Mouse (Mus musculus) liver, adult 2 months (tissue): ENCODE results near the gene Atp5f1. TPM values are rescaled to one million over a fixed set of nuclear protein-coding genes. Genes with fewer than 3 reads are reported as not detected.
"Not testable (repeated sequence)": the region's sequence is repeated elsewhere in the genome, so short reads cannot be mapped to it uniquely, and the experiment has no call there.

ENCODE experiments used
- DNase-seq: peaks from one replicate; pipeline ENCODE4 v3.0.0-alpha.2; 2011; ENCODE audit warnings: low read depth, low spot score; ENCODE audit errors: extremely low read depth
- H3K27ac ChIP-seq: fragments of 200-500 bp; replicated peaks from 2 replicates; pipeline ENCODE4 v1.5.1; 2012; ENCODE audit warnings: low read depth, mild to moderate bottlenecking, control low read depth, inconsistent platforms, low read length; ENCODE audit not compliant: insufficient read depth
- H3K27me3 ChIP-seq: fragments of 200-500 bp; 2 replicates; pipeline ENCODE4 v1.6.1; 2012; ENCODE audit warnings: mild to moderate bottlenecking, moderate library complexity, low read length, inconsistent platforms; ENCODE audit not compliant: control insufficient read depth, insufficient read depth
- H3K36me3 ChIP-seq: fragments of 200-500 bp; 2 replicates; pipeline ENCODE4 v1.6.1; 2012; ENCODE audit warnings: low read length, inconsistent platforms; ENCODE audit not compliant: control insufficient read depth, insufficient read depth
- H3K4me1 ChIP-seq: fragments of 200-500 bp; 2 replicates; pipeline ENCODE4 v1.6.1; 2011; ENCODE audit warnings: low read length; ENCODE audit not compliant: control insufficient read depth, insufficient read depth
- H3K4me3 ChIP-seq: fragments of 200-500 bp; 2 replicates; pipeline ENCODE4 v1.5.1; 2011; ENCODE audit warnings: low read depth, mild to moderate bottlenecking, control low read depth, low read length, moderate library complexity; ENCODE audit not compliant: insufficient read depth
- H3K79me2 ChIP-seq: fragments of 200-500 bp; 2 replicates; pipeline ENCODE4 v1.6.1; 2012; ENCODE audit warnings: inconsistent platforms, mild to moderate bottlenecking, low read length, moderate library complexity; ENCODE audit not compliant: control insufficient read depth, insufficient read depth
- H3K9ac ChIP-seq: fragments of 200-500 bp; 2 replicates; pipeline ENCODE4 v1.6.1; 2012; ENCODE audit warnings: low read depth, mild to moderate bottlenecking, control low read depth, inconsistent platforms, low read length
- CTCF ChIP-seq: fragments of 200-500 bp; IDR thresholded peaks from 2 replicates; pipeline ENCODE4 v1.5.1; 2011; ENCODE audit warnings: low read depth, low read length, control low read depth
- POLR2A ChIP-seq: fragments of 200-500 bp; IDR thresholded peaks from 2 replicates; pipeline ENCODE4 v1.6.1; 2011; ENCODE audit warnings: low read length, control low read depth; ENCODE audit not compliant: insufficient read depth; ENCODE audit errors: extremely low read depth
- WGBS: fragments of 180-500 bp; shearing (Covaris S2); methylation state at CpG from one replicate; pipeline ENCODE4 v1.1.7; 2018; 5-methylcytosine and 5-hydroxymethylcytosine counted together
- polyA plus RNA-seq: library from polyadenylated mRNA; depleted of rRNA; stranded (reverse); fragments of >200 nt; gene quantifications from 2 replicates; pipeline ENCODE4 v1.2.3, GENCODE M21; 2012; rRNA removed
- total RNA-seq: library from RNA; depleted of rRNA; stranded (reverse); fragments of >200 nt; gene quantifications from 2 replicates; pipeline ENCODE4 v1.2.3, GENCODE M21; 2014; rRNA removed

Gene Atp5f1
- 445 and 641 TPM in 2 replicates for total RNA-seq
- polyA plus RNA-seq: 237 and 247 TPM in 2 replicates

GRCm38 (mm10) chr3:105959999-105960398 lies at the start of gene Atp5f1:
TSS of gene Atp5f1 (minus strand) at chr3:105960099.
- Histone ChIP-seq H3K9ac (peak within 1 kb of the TSS; percentile 91), H3K4me3 (peak within 1 kb of the TSS; percentile 84), H3K36me3 (peaks cover 31% of the 10 kb centered on the region), H3K27me3 (no peaks in the 10 kb centered on the region), H3K4me1 (peaks cover 14% of the 10 kb centered on the region), H3K79me2 (peaks cover 20% of the 10 kb centered on the region; the same call in 1 of the 2 replicates), H3K27ac (peak within 1 kb of the TSS; percentile 89)
- 2% methylated on average over 6 of the region's 6 CpGs for WGBS
- no peak for DNase-seq
- TF ChIP-seq POLR2A (no peak), CTCF (no peak)

- not testable (repeated sequence) for H3K9ac ChIP-seq, DNase-seq, H3K4me1 ChIP-seq, H3K27me3 ChIP-seq, H3K27ac ChIP-seq, H3K79me2 ChIP-seq, H3K4me3 ChIP-seq, H3K36me3 ChIP-seq
- 56% methylated on average over 10 of the region's 10 CpGs for WGBS
Measured at GRCm38 (mm10) chr3:106003360-106003759, 43.5 kb upstream of the Atp5f1 start.

GRCm38 (mm10) chr3:106001416-106002370 lies 41.8 kb upstream of the Atp5f1 start:
- H3K4me3 ChIP-seq: no peak overlapping the region
- H3K79me2 ChIP-seq: no peaks in the 10 kb centered on the region
- no peaks in the 10 kb centered on the region for H3K36me3 ChIP-seq
- WGBS: 14% methylated on average over 17 of the region's 17 CpGs
- no peak overlapping the region for H3K27ac ChIP-seq
- no peaks in the 10 kb centered on the region for H3K4me1 ChIP-seq
- no peaks in the 10 kb centered on the region for H3K27me3 ChIP-seq
- TF ChIP-seq POLR2A (no peak), CTCF (no peak)
- peak; percentile 39 for DNase-seq
- H3K9ac ChIP-seq: no peak overlapping the region

- H3K27me3 ChIP-seq: no peaks in the 10 kb centered on the region
- WGBS: 34% methylated on average over 11 of the region's 11 CpGs
- H3K4me3 ChIP-seq: no peak overlapping the region
- no peaks in the 10 kb centered on the region for H3K79me2 ChIP-seq
- H3K36me3 ChIP-seq: no peaks in the 10 kb centered on the region
- no peak for DNase-seq
- H3K4me1 ChIP-seq: no peaks in the 10 kb centered on the region
- TF ChIP-seq CTCF (no peak), POLR2A (no peak)
- no peak overlapping the region for H3K27ac ChIP-seq
- no peak overlapping the region for H3K9ac ChIP-seq
Measured at GRCm38 (mm10) chr3:106000707-106001375, 40.9 kb upstream of the Atp5f1 start.

- H3K4me1 ChIP-seq: no peaks in the 10 kb centered on the region
- no peak for DNase-seq
- 64% methylated on average over 2 of the region's 2 CpGs for WGBS
- no peak overlapping the region for H3K27ac ChIP-seq
- no peak for TF ChIP-seq CTCF
- no peak for TF ChIP-seq POLR2A
- H3K4me3 ChIP-seq: no peak overlapping the region
- no peaks in the 10 kb centered on the region for H3K27me3 ChIP-seq
- H3K9ac ChIP-seq: no peak overlapping the region
- H3K79me2 ChIP-seq: no peaks in the 10 kb centered on the region
- no peaks in the 10 kb centered on the region for H3K36me3 ChIP-seq
Measured at GRCm38 (mm10) chr3:105994730-105995129, 34.8 kb upstream of the Atp5f1 start.
